Mouse (Mus musculus) megakaryocyte, adult 5-6 weeks (primary cell): ENCODE measurements around the gene Wdhd1. TPM values are rescaled to one million over a fixed set of nuclear protein-coding genes. Genes with fewer than 3 reads are reported as not detected.

Experiments
- total RNA-seq, 2 experiments: library from RNA; stranded (forward) in 1 of 2; stranded (reverse) in 1 of 2; fragments of 153-499, 151-499 nt in 1 of 2; fragments of 221-1000, 200-1000 nt in 1 of 2; gene quantifications; 2 replicates each; pipeline versions ENCODE4 v1.2.3 to v1.2.4; 2015 to 2017

The Wdhd1 gene
- total RNA-seq, 2 experiments from 2014 or later = 30.4 to 71.0 TPM

Other genes with a start within 250 kb of the Wdhd1 start
- 16.7 and 18.5 TPM in 2 replicates for gene Gch1, start 87.4 kb downstream of the Wdhd1 start, total RNA-seq (2015)
- 9.4 and 10.2 TPM in 2 replicates for gene Gch1, start 87.4 kb downstream of the Wdhd1 start, total RNA-seq (2017)
- 20.3 and 23.5 TPM in 2 replicates for gene Socs4, start 74 bp upstream of the Wdhd1 start, total RNA-seq (2015)
- 15.7 and 18.1 TPM in 2 replicates for gene Socs4, start 74 bp upstream of the Wdhd1 start, total RNA-seq (2017)
- 65.7 and 68.3 TPM in 2 replicates for gene Mapk1ip1l, start 21.4 kb upstream of the Wdhd1 start, total RNA-seq (2015)
- gene Mapk1ip1l, start 21.4 kb upstream of the Wdhd1 start, total RNA-seq (2017) = 42.3 and 49.4 TPM in 2 replicates
- 1,575 and 1,670 TPM in 2 replicates for gene Lgals3, start 90.9 kb upstream of the Wdhd1 start, total RNA-seq (2015)
- gene Lgals3, start 90.9 kb upstream of the Wdhd1 start, total RNA-seq (2017) = 496 and 508 TPM in 2 replicates
- 55.8 and 59.1 TPM in 2 replicates for gene Dlgap5, start 141.6 kb upstream of the Wdhd1 start, total RNA-seq (2015)
- 98.6 and 105 TPM in 2 replicates for gene Dlgap5, start 141.6 kb upstream of the Wdhd1 start, total RNA-seq (2017)
- 11.2 and 17.5 TPM in 2 replicates for gene Fbxo34, start 173.6 kb upstream of the Wdhd1 start, total RNA-seq (2015)
- gene Fbxo34, start 173.6 kb upstream of the Wdhd1 start, total RNA-seq (2017) = 20.7 and 21.8 TPM in 2 replicates